In genomic region chr14:122106822-122107468, GRCm38 (mm10) we compare ENCODE assay signal across 7 mouse cellular contexts. TPM values are rescaled to one million over a fixed set of nuclear protein-coding genes. Genes with fewer than 3 reads are reported as not detected.
DNase-seq lines count a peak whose midpoint lies in the region; ATAC-seq and TF ChIP-seq lines count a peak whose summit lies in the region.

Gene Tm9sf2 (plus strand): TSS chr14:122107038.

- H3K27me3 ChIP-seq in embryonic facial prominence, embryonic 12.5 days = no peaks in the 10 kb centered on the region
- H3K27me3 ChIP-seq in kidney, adult 2 months (replicated peaks; ENCODE audit: control insufficient read depth, insufficient read depth, low read length) = no peaks in the 10 kb centered on the region
- no peaks in the 10 kb centered on the region for H3K27me3 ChIP-seq in limb, embryonic 12.5 days
- H3K27me3 ChIP-seq in midbrain, embryonic 15.5 days (replicated peaks) = no peaks in the 10 kb centered on the region
- no peaks in the 10 kb centered on the region; the same call in 1 of the 2 replicates for H3K27me3 ChIP-seq in spleen, adult 2 months (ENCODE audit: control insufficient read depth, insufficient read depth, low read length)

- no peaks in the 10 kb centered on the region for H3K9me3 ChIP-seq in embryonic facial prominence, embryonic 12.5 days
- no peaks in the 10 kb centered on the region for H3K9me3 ChIP-seq in limb, embryonic 12.5 days
- no peaks in the 10 kb centered on the region for H3K9me3 ChIP-seq in midbrain, embryonic 15.5 days

- H3K4me3 ChIP-seq in embryonic facial prominence, embryonic 12.5 days = peak within 1 kb of the TSS; percentile 100
- peak within 1 kb of the TSS; percentile 95 for H3K4me3 ChIP-seq in kidney, adult 2 months (ENCODE audit: insufficient read depth, low read depth, low read length)
- peak within 1 kb of the TSS; percentile 78 for H3K4me3 ChIP-seq in limb, embryonic 12.5 days (replicated peaks)
- peak within 1 kb of the TSS; percentile 97 for H3K4me3 ChIP-seq in midbrain, embryonic 15.5 days
- peak within 1 kb of the TSS; percentile 100 for H3K4me3 ChIP-seq in spleen, adult 2 months (ENCODE audit: extremely low read depth, insufficient read depth, insufficient read length)

- under 1% methylated on average over 76 of the region's 76 CpGs for WGBS in embryonic facial prominence, embryonic 12.5 days
- under 1% methylated on average over 75 of the region's 76 CpGs for WGBS in kidney, adult 2 months
- under 1% methylated on average over 76 of the region's 76 CpGs for WGBS in limb, embryonic 12.5 days
- WGBS in midbrain, embryonic 15.5 days = under 1% methylated on average over 76 of the region's 76 CpGs
- WGBS in spleen, adult 2 months = under 1% methylated on average over 75 of the region's 76 CpGs

- no peak for TF ChIP-seq CTCF in kidney, adult 2 months (conservative IDR thresholded peaks at IDR 0.05; ENCODE audit: insufficient read depth, insufficient read length, low read depth, low read length)
- no peak for TF ChIP-seq CTCF in spleen, adult 2 months (IDR thresholded peaks at IDR 0.05; ENCODE audit: extremely low read depth, insufficient read depth, insufficient read length, insufficient replicate concordance)

- DNase-seq in adrenal gland, postnatal 25 days = peak; percentile 96
- DNase-seq in heart, adult 11 months = peak; percentile 99
- peak; percentile 97 for DNase-seq in kidney, adult 2 months
- DNase-seq in spleen, adult 2 months (ENCODE audit: low read depth in 1 of 2, low spot score in 2 of 2) = peak; percentile 85 to 94

- H3K36me3 ChIP-seq in embryonic facial prominence, embryonic 12.5 days = peaks cover 8% of the 10 kb centered on the region; the same call in 1 of the 2 replicates
- no peaks in the 10 kb centered on the region for H3K36me3 ChIP-seq in kidney, adult 2 months (ENCODE audit: control insufficient read depth, insufficient read depth, low read length)
- peaks cover 12% of the 10 kb centered on the region for H3K36me3 ChIP-seq in limb, embryonic 12.5 days
- H3K36me3 ChIP-seq in midbrain, embryonic 15.5 days (replicated peaks) = no peaks in the 10 kb centered on the region
- H3K36me3 ChIP-seq in spleen, adult 2 months (ENCODE audit: control insufficient read depth, insufficient read depth, low read length) = peaks cover 1% of the 10 kb centered on the region; the same call in 1 of the 2 replicates

- peaks cover 22% of the 10 kb centered on the region for H3K4me1 ChIP-seq in embryonic facial prominence, embryonic 12.5 days
- H3K4me1 ChIP-seq in kidney, adult 2 months (ENCODE audit: control insufficient read depth, insufficient read depth, low read length) = peaks cover 9% of the 10 kb centered on the region; the same call in 1 of the 2 replicates
- H3K4me1 ChIP-seq in limb, embryonic 12.5 days (replicated peaks) = peaks cover 19% of the 10 kb centered on the region
- peaks cover 42% of the 10 kb centered on the region for H3K4me1 ChIP-seq in midbrain, embryonic 15.5 days
- peaks cover 15% of the 10 kb centered on the region for H3K4me1 ChIP-seq in spleen, adult 2 months (ENCODE audit: control insufficient read depth, insufficient read depth, insufficient read length)

- H3K4me2 ChIP-seq in embryonic facial prominence, embryonic 12.5 days (replicated peaks) = peak within 1 kb of the TSS; percentile 71
- H3K4me2 ChIP-seq in limb, embryonic 12.5 days = peak within 1 kb of the TSS; percentile 80
- H3K4me2 ChIP-seq in midbrain, embryonic 15.5 days = peak within 1 kb of the TSS; percentile 75

- TF ChIP-seq POLR2A in kidney, adult 2 months (IDR thresholded peaks at IDR 0.05; ENCODE audit: low read depth, low read length) = peak; percentile 88
- TF ChIP-seq POLR2A in spleen, adult 2 months (IDR thresholded peaks at IDR 0.05; ENCODE audit: low read depth, low read length) = peak; percentile 95

- H3K9ac ChIP-seq in embryonic facial prominence, embryonic 12.5 days = peak within 1 kb of the TSS; percentile 95
- H3K9ac ChIP-seq in limb, embryonic 12.5 days (replicated peaks) = peak within 1 kb of the TSS; percentile 85
- H3K9ac ChIP-seq in midbrain, embryonic 15.5 days = peak within 1 kb of the TSS; percentile 97

- ATAC-seq in embryonic facial prominence, embryonic 12.5 days (ENCODE audit: insufficient number of reproducible peaks, insufficient read depth, low FRiP score, low TSS enrichment) = peak; percentile 90
- ATAC-seq in limb, embryonic 12.5 days (ENCODE audit: insufficient number of reproducible peaks, insufficient read depth, low FRiP score, low TSS enrichment, low read depth) = peak; percentile 84
- ATAC-seq in midbrain, embryonic 15.5 days (replicated peaks) = peak; percentile 94

- H3K27ac ChIP-seq in embryonic facial prominence, embryonic 12.5 days = peak within 1 kb of the TSS; percentile 96
- H3K27ac ChIP-seq in kidney, adult 2 months (ENCODE audit: insufficient read depth, low read depth, low read length) = peak within 1 kb of the TSS; percentile 88
- peak within 1 kb of the TSS; percentile 95 for H3K27ac ChIP-seq in limb, embryonic 12.5 days
- peak within 1 kb of the TSS; percentile 92 for H3K27ac ChIP-seq in midbrain, embryonic 15.5 days
- peak within 1 kb of the TSS; percentile 99 for H3K27ac ChIP-seq in spleen, adult 2 months (ENCODE audit: insufficient read depth, low read length)

RNA-seq across cellular contexts. Expression of gene Tm9sf2, which starts in this region (rescaled TPM):
- 143 and 162 TPM in 2 replicates for total RNA-seq in adrenal gland, postnatal 25 days (2021)
- polyA plus RNA-seq in embryonic facial prominence, embryonic 12.5 days (2016; fragmentation: Nextera tagmentation; extraction: Ambion mirVana) = 143 and 147 TPM in 2 replicates
- 136 and 197 TPM in 2 replicates for polyA plus RNA-seq in kidney, adult 2 months (2012; rRNA removed)
- 124 and 132 TPM in 2 replicates for polyA plus RNA-seq in limb, embryonic 12.5 days (2016; fragmentation: Nextera tagmentation; extraction: Ambion mirVana)
- 102 and 106 TPM in 2 replicates for polyA plus RNA-seq in midbrain, embryonic 15.5 days (2015; fragmentation: Nextera tagmentation; extraction: Ambion mirVana)
- 80.8 and 211 TPM in 2 replicates for polyA plus RNA-seq in spleen, adult 2 months (2012; rRNA removed)

Comparison
In these comparisons a context has a peak if more than half of its experiments do, and no peak if none do; other contexts are left out.
1. Peak in every context shown above with its lines: DNase-seq, ATAC-seq, H3K4me3 ChIP-seq and H3K27ac ChIP-seq.